Mouse (Mus musculus) embryonic facial prominence, embryonic 11.5 days (tissue): ENCODE data around the gene Cntnap1. TPM values are rescaled to one million over a fixed set of nuclear protein-coding genes. Genes with fewer than 3 reads are reported as not detected.

Source experiments
- ATAC-seq: fragments of 200-750 bp; cut with Nextera tagmentation; replicated peaks from 2 replicates; pipeline ENCODE4 v1.8.0; 2017; ENCODE audit warnings: low read depth; ENCODE audit not compliant: insufficient number of reproducible peaks, low FRiP score, low TSS enrichment
- DNase-seq: peaks from one replicate; pipeline ENCODE4 v3.0.0-alpha.2; 2015; ENCODE audit warnings: low spot score
- H3K27ac ChIP-seq: fragments of 300-500 bp; sonication (generic); replicated peaks from 2 replicates; pipeline ENCODE4 v1.5.1; 2014; ENCODE audit warnings: mild to moderate bottlenecking, low read depth, low read length, control low read depth
- H3K27me3 ChIP-seq: fragments of 300-500 bp; sonication (generic); 2 replicates; pipeline ENCODE4 v1.6.1; 2014; ENCODE audit warnings: mild to moderate bottlenecking, low read length, moderate library complexity, mixed read lengths; ENCODE audit not compliant: control insufficient read depth, insufficient read depth
- H3K36me3 ChIP-seq: fragments of 300-500 bp; sonication (generic); replicated peaks from 2 replicates; pipeline ENCODE4 v1.6.1; 2014; ENCODE audit warnings: low read depth, mild to moderate bottlenecking, low read length, moderate library complexity, mixed read lengths; ENCODE audit not compliant: control insufficient read depth, insufficient read depth
- H3K4me1 ChIP-seq: fragments of 300-500 bp; sonication (generic); 2 replicates; pipeline ENCODE4 v1.6.1; 2014; ENCODE audit warnings: low read length, mixed read lengths; ENCODE audit not compliant: control insufficient read depth, insufficient read depth
- H3K4me2 ChIP-seq: fragments of 300-500 bp; sonication (generic); 2 replicates; pipeline ENCODE4 v1.6.1; 2014; ENCODE audit warnings: low read depth, mild to moderate bottlenecking, control low read depth, low read length, moderate library complexity
- H3K4me3 ChIP-seq: fragments of 300-500 bp; sonication (generic); 2 replicates; pipeline ENCODE4 v1.5.1; 2014; ENCODE audit warnings: low read depth, low read length, control low read depth
- H3K9ac ChIP-seq: fragments of 300-500 bp; sonication (generic); replicated peaks from 2 replicates; pipeline ENCODE4 v1.6.1; 2014; ENCODE audit warnings: mild to moderate bottlenecking, control low read depth, low read length
- H3K9me3 ChIP-seq: fragments of 300-500 bp; sonication (generic); replicated peaks from 2 replicates; pipeline ENCODE4 v1.6.1; 2016; ENCODE audit warnings: mild to moderate bottlenecking, low read length, inconsistent platforms, mixed read lengths; ENCODE audit not compliant: control insufficient read depth
- WGBS: fragments of 180-500 bp; shearing (Covaris S2); extraction: QIAGEN DNeasy Blood & Tissue Kit; methylation state at CpG from one replicate; pipeline ENCODE4 v1.1.7; 2014; 5-methylcytosine and 5-hydroxymethylcytosine counted together
- microRNA-seq: library from miRNA; unstranded; fragments of <30 nt; microRNA quantifications from one replicate; pipeline ENCODE4, GENCODE M21; 2016; ENCODE audit warnings: borderline number of aligned reads
- polyA plus RNA-seq: library from polyadenylated mRNA; unstranded; fragments of >200 nt; fragmentation: Nextera tagmentation; extraction: Ambion mirVana; gene quantifications from 2 replicates; pipeline ENCODE4 v1.2.1, GENCODE M21; 2014

Cntnap1 gene
- polyA plus RNA-seq, 1 experiment from 2014 or later, result 0.28 TPM

GRCm38 (mm10) chr11:101235429-101235828 lies 65.1 kb downstream of the Cntnap1 start:
- ATAC-seq (no peak), DNase-seq (no peak)
- Histone ChIP-seq H3K4me3 (no peak overlapping the region), H3K27me3 (no peaks in the 10 kb centered on the region), H3K9ac (no peak overlapping the region), H3K27ac (no peak overlapping the region), H3K36me3 (no peaks in the 10 kb centered on the region), H3K4me1 (peaks cover 8% of the 10 kb centered on the region), H3K4me2 (no peak overlapping the region), H3K9me3 (no peaks in the 10 kb centered on the region)

- H3K9me3 ChIP-seq, result no peaks in the 10 kb centered on the region
- no peak for ATAC-seq
- no peaks in the 10 kb centered on the region for H3K36me3 ChIP-seq
- H3K9ac ChIP-seq, result no peak overlapping the region
- no peak for DNase-seq
- H3K4me2 ChIP-seq, result no peak overlapping the region
- no peak overlapping the region for H3K4me3 ChIP-seq
- no peaks in the 10 kb centered on the region for H3K27me3 ChIP-seq
- H3K4me1 ChIP-seq, result no peaks in the 10 kb centered on the region
- WGBS, result 93% methylated on average over 5 of the region's 5 CpGs
- H3K27ac ChIP-seq, result no peak overlapping the region
Measured at GRCm38 (mm10) chr11:101236782-101237181, 66.5 kb downstream of the Cntnap1 start.

GRCm38 (mm10) chr11:101238071-101238647 lies 67.8 kb downstream of the Cntnap1 start:
- H3K27ac ChIP-seq, result peak overlapping the region; percentile 43; the same call in 1 of the 2 replicates
- no peaks in the 10 kb centered on the region for H3K9me3 ChIP-seq
- H3K4me3 ChIP-seq, result no peak overlapping the region
- no peaks in the 10 kb centered on the region for H3K4me1 ChIP-seq
- H3K9ac ChIP-seq, result peak overlapping the region; percentile 7; the same call in 1 of the 2 replicates
- ATAC-seq, result no peak
- H3K4me2 ChIP-seq, result no peak overlapping the region
- WGBS, result 34% methylated on average over 5 of the region's 5 CpGs
- peak; percentile 64 for DNase-seq
- H3K36me3 ChIP-seq, result no peaks in the 10 kb centered on the region
- H3K27me3 ChIP-seq, result no peaks in the 10 kb centered on the region

Small RNA genes lying within 50 kb of the gene (microRNA-seq; reads per million reads assigned to microRNA genes)
- gene Gm27626, result not detected

Other genes with a start within 250 kb of the Cntnap1 start
- 22.5 and 23.5 TPM in 2 replicates for gene Stat3, start 231.0 kb upstream of the Cntnap1 start, polyA plus RNA-seq
- gene Cavin1, start 199.6 kb upstream of the Cntnap1 start, polyA plus RNA-seq, result 14.7 and 16.3 TPM in 2 replicates
- 28.0 and 28.4 TPM in 2 replicates for gene Atp6v0a1, start 161.1 kb upstream of the Cntnap1 start, polyA plus RNA-seq
- gene Naglu, start 100.5 kb upstream of the Cntnap1 start, polyA plus RNA-seq, result 3.5 and 5.9 TPM in 2 replicates
- gene Hsd17b1, start 92.1 kb upstream of the Cntnap1 start, polyA plus RNA-seq, result not detected in 2 replicates
- 44.9 and 58.1 TPM in 2 replicates for gene Coasy, start 88.0 kb upstream of the Cntnap1 start, polyA plus RNA-seq
- gene Mlx, start 83.2 kb upstream of the Cntnap1 start, polyA plus RNA-seq, result 45.7 and 47.9 TPM in 2 replicates
- gene Psmc3ip, start 75.1 kb upstream of the Cntnap1 start, polyA plus RNA-seq, result 61.2 and 62.4 TPM in 2 replicates
- 10.7 and 12.7 TPM in 2 replicates for gene Retreg3, start 50.6 kb upstream of the Cntnap1 start, polyA plus RNA-seq
- 91.6 and 98.4 TPM in 2 replicates for gene Tubg1, start 50.6 kb upstream of the Cntnap1 start, polyA plus RNA-seq
- 7.8 and 8.0 TPM in 2 replicates for gene Tubg2, start 14.6 kb upstream of the Cntnap1 start, polyA plus RNA-seq
- 3.7 and 5.3 TPM in 2 replicates for gene Plekhh3, start 828 bp downstream of the Cntnap1 start, polyA plus RNA-seq
- gene Ccr10, start 4.9 kb downstream of the Cntnap1 start, polyA plus RNA-seq, result 0.20 TPM in 1 of 2 replicates, not detected in the other
- 11.6 and 12.4 TPM in 2 replicates for gene Ezh1, start 55.9 kb downstream of the Cntnap1 start, polyA plus RNA-seq
- 64.8 and 69.3 TPM in 2 replicates for gene Ramp2, start 75.5 kb downstream of the Cntnap1 start, polyA plus RNA-seq
- 114 and 117 TPM in 2 replicates for gene Vps25, start 83.2 kb downstream of the Cntnap1 start, polyA plus RNA-seq
- 2.4 and 3.5 TPM in 2 replicates for gene Wnk4, start 90.0 kb downstream of the Cntnap1 start, polyA plus RNA-seq
- gene Cntd1, start 108.5 kb downstream of the Cntnap1 start, polyA plus RNA-seq, result 1.6 and 1.8 TPM in 2 replicates
- 193 and 212 TPM in 2 replicates for gene Coa3, start 108.6 kb downstream of the Cntnap1 start, polyA plus RNA-seq
- 158 and 160 TPM in 2 replicates for gene Becn1, start 131.8 kb downstream of the Cntnap1 start, polyA plus RNA-seq
- 150 and 154 TPM in 2 replicates for gene Psme3, start 145.7 kb downstream of the Cntnap1 start, polyA plus RNA-seq
- gene Aoc2, start 154.5 kb downstream of the Cntnap1 start, polyA plus RNA-seq, result 1.2 TPM in 2 replicates
- gene Aoc3, start 160.1 kb downstream of the Cntnap1 start, polyA plus RNA-seq, result 0.04 TPM in 1 of 2 replicates, not detected in the other
- not detected in 2 replicates for gene G6pc, start 197.0 kb downstream of the Cntnap1 start, polyA plus RNA-seq
- gene Aarsd1, start 247.1 kb downstream of the Cntnap1 start, polyA plus RNA-seq, result 89.6 and 90.9 TPM in 2 replicates